Mouse (Mus musculus) lung, embryonic 16.5 days (tissue): ENCODE measurements at regions not wholly inside any gene's neighbourhood (a gene's known extent, or its start where the extent isn't known, plus 50 kb on each side); places are given as distances from the start of the nearest gene placed in this dataset.
A peak's percentile ranks its signal among the peaks of the same experiment; 100 is the strongest.

Experiments
- ATAC-seq: fragments of 200-750 bp; cut with Nextera tagmentation; 2 replicates; pipeline ENCODE4 v1.8.0; 2017; ENCODE audit warnings: low read depth, mild to moderate bottlenecking, moderate library complexity
- H3K27ac ChIP-seq: fragments of 300-500 bp; sonication (generic); 2 replicates; pipeline ENCODE4 v1.5.1; 2014; ENCODE audit warnings: mild to moderate bottlenecking, control low read depth, low read length
- H3K27me3 ChIP-seq: fragments of 300-500 bp; sonication (generic); 2 replicates; pipeline ENCODE4 v1.6.1; 2014; ENCODE audit warnings: low read depth, low read length, mixed read lengths; ENCODE audit not compliant: control insufficient read depth, insufficient read depth
- H3K36me3 ChIP-seq: fragments of 300-500 bp; sonication (generic); 2 replicates; pipeline ENCODE4 v1.6.1; 2014; ENCODE audit warnings: low read length; ENCODE audit not compliant: control insufficient read depth, insufficient read depth
- H3K4me1 ChIP-seq: fragments of 300-500 bp; sonication (generic); replicated peaks from 2 replicates; pipeline ENCODE4 v1.6.1; 2014; ENCODE audit warnings: low read length, mixed read lengths; ENCODE audit not compliant: control insufficient read depth, insufficient read depth
- H3K4me2 ChIP-seq: fragments of 300-500 bp; sonication (generic); 2 replicates; pipeline ENCODE4 v1.6.1; 2014; ENCODE audit warnings: low read depth, low read length, control low read depth
- H3K4me3 ChIP-seq: fragments of 300-500 bp; sonication (generic); 2 replicates; pipeline ENCODE4 v1.5.1; 2014; ENCODE audit warnings: mild to moderate bottlenecking, low read length, control low read depth
- H3K9ac ChIP-seq: fragments of 300-500 bp; sonication (generic); 2 replicates; pipeline ENCODE4 v1.6.1; 2014; ENCODE audit warnings: low read length, control low read depth
- H3K9me3 ChIP-seq: fragments of 300-500 bp; sonication (generic); 2 replicates; pipeline ENCODE4 v1.6.1; 2016; ENCODE audit warnings: low read length; ENCODE audit not compliant: control insufficient read depth
- WGBS: fragments of 180-500 bp; shearing (Covaris S2); extraction: QIAGEN DNeasy Blood & Tissue Kit; methylation state at CpG from one replicate; pipeline ENCODE4 v1.1.7; 2014; 5-methylcytosine and 5-hydroxymethylcytosine counted together

DNA sequence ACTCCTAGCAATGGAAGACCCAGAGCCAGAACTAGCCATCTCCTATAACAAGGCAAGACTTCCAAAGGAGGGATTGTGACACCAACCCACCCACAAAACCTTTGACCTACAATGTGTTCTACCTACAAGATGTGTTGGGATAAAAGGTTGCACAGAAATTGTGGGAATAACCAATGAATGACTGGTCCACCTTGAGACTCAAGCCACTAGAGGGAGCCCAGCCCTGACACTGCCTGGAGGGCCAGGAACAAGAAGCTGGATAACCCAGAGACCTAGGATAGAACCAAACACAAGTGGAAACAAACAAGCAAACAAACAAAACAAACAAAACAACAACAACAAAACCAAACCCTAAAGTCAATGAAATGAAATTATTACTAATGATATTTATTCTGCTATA is 288.8 kb downstream of the Dchs2 start:
- no peak overlapping the region for H3K4me3 ChIP-seq
- H3K27me3 ChIP-seq, result no peaks in the 10 kb centered on the region
- no peak for ATAC-seq
- H3K9me3 ChIP-seq, result no peaks in the 10 kb centered on the region
- H3K4me1 ChIP-seq, result no peaks in the 10 kb centered on the region
- no peak overlapping the region for H3K4me2 ChIP-seq
- H3K27ac ChIP-seq, result no peak overlapping the region
- no peak overlapping the region for H3K9ac ChIP-seq
- H3K36me3 ChIP-seq, result no peaks in the 10 kb centered on the region

DNA sequence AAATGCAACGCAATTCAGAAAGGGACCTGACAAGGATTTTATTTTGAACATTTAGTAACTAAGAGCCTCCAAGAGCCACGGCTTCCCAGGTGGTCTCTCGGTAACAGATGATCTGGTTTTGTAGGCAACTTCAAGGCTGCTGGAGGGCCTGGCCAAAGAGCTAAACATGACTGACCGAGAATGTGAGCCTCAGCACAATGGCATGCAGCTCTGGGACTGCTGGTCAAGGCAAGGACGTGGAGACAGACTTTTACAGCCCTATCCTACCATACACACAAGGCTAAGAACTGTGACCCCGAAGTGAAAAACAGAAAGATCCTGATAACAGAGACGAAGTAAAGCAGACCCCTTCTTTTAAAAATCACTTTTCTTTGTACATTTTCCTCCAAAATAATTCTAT is 296.5 kb downstream of the Dchs2 start:
- H3K36me3 ChIP-seq, result no peaks in the 10 kb centered on the region
- no peak overlapping the region for H3K27ac ChIP-seq
- no peak overlapping the region for H3K4me3 ChIP-seq
- H3K4me2 ChIP-seq, result no peak overlapping the region
- H3K4me1 ChIP-seq, result no peaks in the 10 kb centered on the region
- no peak for ATAC-seq
- no peaks in the 10 kb centered on the region for H3K9me3 ChIP-seq
- no peaks in the 10 kb centered on the region for H3K27me3 ChIP-seq
- no peak overlapping the region for H3K9ac ChIP-seq
- WGBS, result 57% methylated on average over 7 of the region's 7 CpGs

- Histone ChIP-seq H3K9me3 (no peaks in the 10 kb centered on the region), H3K4me2 (no peak overlapping the region), H3K4me1 (no peaks in the 10 kb centered on the region), H3K36me3 (no peaks in the 10 kb centered on the region), H3K4me3 (no peak overlapping the region), H3K9ac (no peak overlapping the region), H3K27me3 (no peaks in the 10 kb centered on the region), H3K27ac (no peak overlapping the region)
- no peak for ATAC-seq
- WGBS, result 68% methylated on average over 3 of the region's 3 CpGs
These were observed 301.6 kb downstream of the Dchs2 start for GRCm38 (mm10) chr3:83429376-83429775.

GRCm38 (mm10) chr3:83446154-83446667 is 318.5 kb downstream of the Dchs2 start:
- Histone ChIP-seq H3K9me3 (no peaks in the 10 kb centered on the region), H3K27ac (peak overlapping the region; percentile 52), H3K4me3 (no peak overlapping the region), H3K27me3 (no peaks in the 10 kb centered on the region), H3K4me2 (no peak overlapping the region), H3K9ac (no peak overlapping the region), H3K4me1 (peaks cover 14% of the 10 kb centered on the region), H3K36me3 (no peaks in the 10 kb centered on the region)
- WGBS, result 31% methylated on average over 7 of the region's 7 CpGs
- ATAC-seq, result peak; percentile 92

DNA sequence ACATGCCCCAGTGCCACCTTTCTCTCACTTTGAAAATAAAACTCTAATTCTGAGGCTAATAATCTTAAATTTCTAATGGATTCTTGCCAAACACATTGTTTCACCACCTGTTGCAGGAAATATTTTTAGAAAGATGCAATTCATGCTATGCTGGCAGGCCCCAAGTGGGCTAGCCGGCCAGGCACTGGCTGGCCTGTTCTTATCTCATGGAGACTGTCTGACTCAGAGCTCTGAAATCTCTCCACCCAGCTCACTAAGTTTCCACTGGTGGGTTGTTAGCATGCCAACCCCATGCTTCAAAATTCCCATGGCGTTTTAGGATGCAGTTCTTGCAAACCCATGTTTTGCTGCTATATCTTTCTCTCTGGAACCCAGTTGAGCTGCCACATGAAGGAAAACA is 315.5 kb upstream of the Sfrp2 start:
- H3K4me2 ChIP-seq, result no peak overlapping the region
- no peak for ATAC-seq
- H3K9me3 ChIP-seq, result no peaks in the 10 kb centered on the region
- H3K4me1 ChIP-seq, result peaks cover 10% of the 10 kb centered on the region
- H3K27me3 ChIP-seq, result no peaks in the 10 kb centered on the region
- 63% methylated on average over 2 of the region's 2 CpGs for WGBS
- H3K9ac ChIP-seq, result no peak overlapping the region
- no peak overlapping the region for H3K27ac ChIP-seq
- no peaks in the 10 kb centered on the region for H3K36me3 ChIP-seq
- H3K4me3 ChIP-seq, result no peak overlapping the region

DNA sequence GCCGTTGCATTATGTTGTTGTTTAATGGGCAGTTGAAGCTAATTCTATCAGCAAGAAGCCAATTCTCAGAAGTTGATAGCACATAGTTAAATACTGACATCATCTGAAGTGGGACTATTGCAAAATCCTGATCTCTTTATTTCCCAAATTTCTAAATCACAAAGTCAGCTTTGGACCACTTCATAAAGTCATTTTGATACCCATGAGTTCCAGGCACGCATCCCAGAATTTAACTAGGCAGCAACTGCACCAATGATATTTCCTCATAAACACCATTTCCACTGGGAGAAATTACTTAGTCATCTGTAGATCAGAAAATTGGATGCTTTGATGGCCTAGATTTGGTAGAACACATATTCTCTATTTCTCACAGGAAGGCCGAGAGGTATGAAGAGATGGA is 314.8 kb upstream of the Sfrp2 start:
- H3K27me3 ChIP-seq, result no peaks in the 10 kb centered on the region
- H3K4me2 ChIP-seq, result no peak overlapping the region
- no peaks in the 10 kb centered on the region for H3K9me3 ChIP-seq
- H3K27ac ChIP-seq, result no peak overlapping the region
- H3K36me3 ChIP-seq, result no peaks in the 10 kb centered on the region
- H3K4me3 ChIP-seq, result no peak overlapping the region
- peaks cover 4% of the 10 kb centered on the region for H3K4me1 ChIP-seq
- H3K9ac ChIP-seq, result no peak overlapping the region
- 84% methylated on average over 3 of the region's 3 CpGs for WGBS
- no peak for ATAC-seq

GRCm38 (mm10) chr3:83453462-83453861 is 312.7 kb upstream of the Sfrp2 start:
- Histone ChIP-seq H3K36me3 (no peaks in the 10 kb centered on the region), H3K9ac (no peak overlapping the region), H3K27ac (no peak overlapping the region), H3K27me3 (no peaks in the 10 kb centered on the region), H3K4me1 (no peaks in the 10 kb centered on the region), H3K4me2 (no peak overlapping the region), H3K4me3 (no peak overlapping the region), H3K9me3 (no peaks in the 10 kb centered on the region)
- 38% methylated on average over 2 of the region's 2 CpGs for WGBS
- no peak for ATAC-seq

DNA sequence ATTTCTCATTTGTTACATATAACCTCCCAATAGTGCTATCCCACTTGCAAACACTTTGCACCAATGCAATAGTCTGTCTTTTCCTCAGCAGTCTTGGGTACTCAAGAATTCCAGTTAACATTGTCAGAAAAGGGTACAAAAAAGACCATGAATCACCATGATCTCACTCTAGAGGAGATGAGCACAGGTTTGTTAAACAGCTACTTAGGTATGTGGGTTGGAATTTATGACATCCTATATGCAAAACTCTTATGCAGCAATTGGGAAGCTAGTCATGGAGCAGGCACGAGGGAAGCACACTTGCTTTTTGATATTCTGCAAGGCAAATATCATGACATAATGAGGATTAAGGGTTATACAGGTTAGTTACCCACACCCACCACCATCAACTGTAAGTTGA is 307.7 kb upstream of the Sfrp2 start:
- Histone ChIP-seq H3K27me3 (no peaks in the 10 kb centered on the region), H3K4me2 (no peak overlapping the region), H3K4me1 (no peaks in the 10 kb centered on the region), H3K27ac (no peak overlapping the region), H3K4me3 (no peak overlapping the region), H3K9me3 (no peaks in the 10 kb centered on the region), H3K36me3 (no peaks in the 10 kb centered on the region), H3K9ac (no peak overlapping the region)
- WGBS, result 31% methylated on average over 1 of the region's 1 CpGs
- ATAC-seq, result no peak

GRCm38 (mm10) chr3:83479251-83479650 is 286.9 kb upstream of the Sfrp2 start:
- Histone ChIP-seq H3K4me3 (no peak overlapping the region), H3K4me2 (no peak overlapping the region), H3K27ac (no peak overlapping the region), H3K27me3 (no peaks in the 10 kb centered on the region), H3K9me3 (no peaks in the 10 kb centered on the region), H3K36me3 (no peaks in the 10 kb centered on the region), H3K9ac (no peak overlapping the region), H3K4me1 (no peaks in the 10 kb centered on the region)
- WGBS, result 66% methylated on average over 3 of the region's 3 CpGs
- ATAC-seq, result no peak

DNA sequence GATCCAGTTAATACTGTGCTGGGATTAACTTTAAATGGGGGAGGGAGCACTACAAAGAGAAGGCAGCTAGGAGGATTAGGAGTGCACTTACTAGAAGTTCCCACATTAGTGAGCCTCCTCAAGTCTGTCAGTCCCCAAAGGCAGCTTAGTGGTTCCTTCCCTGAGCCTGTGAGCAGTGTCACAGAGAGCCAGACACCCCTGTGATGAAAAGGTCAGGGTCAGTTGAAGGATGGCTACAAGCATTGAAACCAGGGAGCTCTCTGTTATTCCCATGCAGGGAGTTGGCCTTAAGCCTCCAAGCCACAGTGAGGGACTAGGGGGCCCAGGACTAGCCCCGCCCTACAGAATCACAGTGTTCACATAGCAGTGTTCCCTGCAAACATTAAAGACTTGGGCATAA is 285.9 kb upstream of the Sfrp2 start:
- no peak for ATAC-seq
- Histone ChIP-seq H3K36me3 (no peaks in the 10 kb centered on the region), H3K27ac (no peak overlapping the region), H3K4me1 (no peaks in the 10 kb centered on the region), H3K27me3 (no peaks in the 10 kb centered on the region), H3K9me3 (no peaks in the 10 kb centered on the region), H3K4me3 (no peak overlapping the region), H3K4me2 (no peak overlapping the region), H3K9ac (no peak overlapping the region)
- WGBS, result 73% methylated on average over 1 of the region's 1 CpGs
